Mouse (Mus musculus) retina, postnatal 7 days (tissue): Measurements from ENCODE around the gene Olfr69.
"Not testable (repeated sequence)": the region's sequence is repeated elsewhere in the genome, so short reads cannot be mapped to it uniquely, and the experiment has no call there.

Experiments
- DNase-seq: peaks from one replicate; pipeline ENCODE4 v3.0.0-alpha.2; 2012; ENCODE audit warnings: low read depth, low spot score

The Olfr69 gene

DNA sequence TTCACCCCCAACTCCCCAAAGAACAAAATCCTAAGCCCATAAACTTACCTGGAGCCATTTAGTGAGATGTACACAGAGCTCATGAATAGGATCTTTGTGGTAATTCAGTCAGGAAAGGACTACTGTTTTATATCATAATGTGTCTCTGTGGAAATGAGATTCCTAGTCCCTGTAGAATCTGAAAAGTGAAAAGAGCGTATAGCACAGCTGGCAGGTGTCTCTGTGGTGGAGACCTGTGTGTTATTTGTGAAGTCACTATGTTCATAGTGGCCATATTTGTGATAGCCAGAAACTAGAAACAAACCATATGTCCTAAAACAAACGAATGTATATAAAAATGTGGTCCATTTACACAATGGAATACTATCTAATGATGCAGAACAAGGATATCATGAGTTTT, at the start of gene Olfr69:
Olfr69 (minus strand) TSS at position 101 of the 400 bp plus-strand sequence.
- DNase-seq: no peak

DNA sequence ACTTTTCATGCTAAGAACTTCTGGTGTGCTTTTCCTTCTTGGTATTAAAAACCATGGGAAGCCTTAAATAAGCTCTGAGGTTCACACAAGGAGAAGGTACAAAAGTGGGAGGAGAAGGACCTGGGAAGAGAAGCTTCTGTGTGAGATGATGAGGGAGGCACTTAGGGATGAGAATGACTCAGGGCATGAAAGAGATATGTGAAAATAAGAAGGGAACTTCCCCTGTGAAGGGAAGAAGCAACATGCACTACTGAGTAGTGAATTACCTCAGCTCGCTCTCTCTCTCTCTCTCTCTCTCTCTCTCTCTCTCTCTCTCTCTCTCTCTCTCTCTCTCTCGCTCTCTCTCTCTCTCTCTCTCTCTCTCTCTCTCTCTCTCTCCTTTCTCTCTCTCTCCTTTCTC, 43.7 kb upstream of the Olfr69 start:
- not testable (repeated sequence) for DNase-seq

DNA sequence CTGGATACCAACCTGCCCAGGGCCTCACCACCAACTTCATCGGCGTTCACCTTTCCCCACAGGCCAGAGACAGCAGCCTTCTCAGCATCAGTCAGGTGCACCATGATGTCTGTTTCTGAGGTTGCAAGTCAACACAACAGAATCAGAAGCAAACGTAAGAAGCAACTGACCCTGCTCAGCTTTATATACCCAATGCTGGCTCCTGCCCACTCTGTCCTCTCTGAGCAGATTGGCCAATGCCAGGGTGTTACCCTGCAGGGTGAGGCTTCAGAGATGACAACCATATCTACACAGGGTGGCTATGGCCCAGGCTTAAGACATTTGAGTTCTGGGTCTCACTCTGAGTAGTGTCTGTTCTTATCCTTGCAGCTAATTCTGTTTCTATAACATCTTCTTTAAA, 42.4 kb upstream of the Olfr69 start, which contains the start of gene Hbb-bt:
Hbb-bt (minus strand) TSS at position 231 of the 400 bp plus-strand sequence.
- no peak for DNase-seq

DNA sequence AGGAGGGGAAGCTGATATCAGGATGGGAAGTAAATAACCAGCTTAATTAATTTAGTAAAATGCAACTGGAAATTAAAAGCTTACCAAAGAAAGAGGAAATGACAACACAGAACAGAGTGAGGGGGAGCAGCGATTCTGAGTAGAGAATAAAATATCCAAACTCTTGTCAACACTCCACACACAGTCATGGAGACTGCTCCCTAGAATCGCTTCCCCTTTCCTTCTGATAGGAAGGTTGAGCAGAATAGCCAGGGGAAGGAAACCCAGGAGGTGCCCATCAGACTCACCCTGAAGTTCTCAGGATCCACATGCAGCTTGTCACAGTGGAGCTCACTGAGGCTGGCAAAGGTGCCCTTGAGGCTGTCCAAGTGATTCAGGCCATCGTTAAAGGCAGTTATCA, 41.8 kb upstream of the Olfr69 start:
- DNase-seq: not testable (repeated sequence)

DNA sequence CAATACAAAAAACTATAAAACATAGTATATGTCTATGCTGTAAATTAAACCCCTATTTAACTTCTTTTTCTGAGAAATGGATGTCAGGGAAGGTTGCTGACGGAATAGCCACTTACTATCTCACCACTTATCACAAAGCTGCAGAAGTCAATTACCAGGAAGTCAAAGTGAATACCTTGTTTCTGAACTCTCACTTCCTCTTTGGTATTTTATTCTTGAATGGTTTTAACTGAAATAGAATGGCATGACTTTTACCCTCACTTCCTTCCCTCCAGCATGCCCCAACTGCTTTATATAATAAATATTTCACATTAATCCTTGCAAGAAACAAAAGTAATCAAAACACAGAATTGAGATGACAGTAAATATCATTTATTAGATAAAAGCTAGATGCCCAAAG, 40.8 kb upstream of the Olfr69 start:
- DNase-seq: no peak

DNA sequence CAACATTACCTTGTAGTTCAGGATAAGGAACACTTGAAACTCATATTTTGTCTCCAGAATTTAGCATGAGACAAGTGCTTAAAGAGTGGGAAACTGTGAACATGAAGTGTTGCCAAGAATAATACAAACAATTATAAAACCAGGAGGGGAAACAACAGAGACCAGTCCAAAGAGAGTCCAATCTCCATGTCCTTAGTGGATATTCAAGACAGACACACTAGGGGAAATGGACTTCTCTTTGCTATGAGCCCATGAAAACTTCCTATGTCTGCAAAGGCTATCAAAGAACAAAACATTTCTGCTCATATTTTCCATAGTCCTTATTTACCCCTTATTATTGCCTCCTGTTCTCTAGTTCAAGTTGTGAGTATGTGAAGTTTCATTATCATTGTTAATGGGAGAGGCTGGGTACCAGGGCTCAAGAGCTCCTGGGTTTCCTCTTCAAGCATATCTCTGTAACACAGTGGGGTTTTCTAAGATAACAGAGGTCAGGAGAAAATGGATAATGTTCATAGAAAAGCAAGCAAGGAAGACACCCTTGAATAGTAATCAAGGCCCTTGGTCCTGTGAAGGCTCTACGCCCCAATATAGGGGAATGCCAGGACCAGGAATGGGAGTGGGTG, 39.9 kb upstream of the Olfr69 start:
- DNase-seq: no peak

DNA sequence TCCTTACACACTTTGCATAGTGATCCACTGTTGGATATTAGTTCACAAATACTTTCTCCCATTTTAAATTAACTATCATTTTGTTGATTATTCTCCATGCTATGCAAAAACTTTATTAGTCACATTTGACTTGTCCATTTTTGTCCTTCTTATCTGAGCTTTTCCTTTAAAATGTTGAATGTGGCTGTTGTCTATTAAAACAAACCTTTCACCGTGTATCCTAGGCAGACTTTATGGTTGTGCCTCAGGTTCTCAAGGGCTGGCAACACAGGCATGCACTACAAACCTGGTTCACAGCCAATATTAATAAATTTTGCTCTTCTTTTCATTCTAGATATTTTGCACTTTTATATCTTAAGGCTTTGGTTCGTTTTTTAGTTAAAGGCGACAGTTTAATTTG, 39.4 kb upstream of the Olfr69 start:
- no peak for DNase-seq

DNA sequence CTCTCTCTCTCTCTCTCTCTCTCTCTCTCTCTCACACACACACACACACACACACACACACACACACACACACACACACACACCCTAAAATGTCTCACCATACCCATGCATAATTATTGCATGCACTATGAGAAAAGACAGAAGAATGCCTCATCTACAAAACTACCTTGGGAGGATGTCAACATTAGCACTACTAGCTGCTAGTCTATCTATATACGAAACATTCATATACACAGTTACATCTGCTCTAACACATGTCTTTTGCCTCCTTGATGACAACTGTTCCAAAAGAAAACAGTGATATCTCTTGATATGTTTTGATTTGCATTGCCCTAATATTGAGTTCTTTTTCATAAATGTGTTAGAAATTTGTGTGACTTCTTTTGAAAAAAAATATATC, 38.9 kb upstream of the Olfr69 start:
- DNase-seq: no peak

DNA sequence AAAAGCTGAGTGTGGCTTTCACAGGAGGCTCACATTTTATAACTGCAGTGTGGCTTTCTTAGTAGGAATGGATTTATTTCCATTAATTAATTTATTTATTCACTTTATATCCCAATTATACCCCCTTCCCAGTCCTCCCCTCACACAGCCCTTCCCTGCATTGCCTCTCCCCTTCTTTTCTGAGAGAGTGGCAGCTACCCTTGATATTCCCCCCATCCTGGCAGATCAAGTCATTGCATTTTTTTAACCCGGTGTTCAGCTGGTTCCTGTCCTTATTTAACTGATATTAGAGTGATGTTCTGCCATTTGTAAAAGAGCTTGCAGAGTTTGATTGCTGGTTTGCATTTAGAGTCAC, 38.4 kb upstream of the Olfr69 start:
- no peak for DNase-seq

DNA sequence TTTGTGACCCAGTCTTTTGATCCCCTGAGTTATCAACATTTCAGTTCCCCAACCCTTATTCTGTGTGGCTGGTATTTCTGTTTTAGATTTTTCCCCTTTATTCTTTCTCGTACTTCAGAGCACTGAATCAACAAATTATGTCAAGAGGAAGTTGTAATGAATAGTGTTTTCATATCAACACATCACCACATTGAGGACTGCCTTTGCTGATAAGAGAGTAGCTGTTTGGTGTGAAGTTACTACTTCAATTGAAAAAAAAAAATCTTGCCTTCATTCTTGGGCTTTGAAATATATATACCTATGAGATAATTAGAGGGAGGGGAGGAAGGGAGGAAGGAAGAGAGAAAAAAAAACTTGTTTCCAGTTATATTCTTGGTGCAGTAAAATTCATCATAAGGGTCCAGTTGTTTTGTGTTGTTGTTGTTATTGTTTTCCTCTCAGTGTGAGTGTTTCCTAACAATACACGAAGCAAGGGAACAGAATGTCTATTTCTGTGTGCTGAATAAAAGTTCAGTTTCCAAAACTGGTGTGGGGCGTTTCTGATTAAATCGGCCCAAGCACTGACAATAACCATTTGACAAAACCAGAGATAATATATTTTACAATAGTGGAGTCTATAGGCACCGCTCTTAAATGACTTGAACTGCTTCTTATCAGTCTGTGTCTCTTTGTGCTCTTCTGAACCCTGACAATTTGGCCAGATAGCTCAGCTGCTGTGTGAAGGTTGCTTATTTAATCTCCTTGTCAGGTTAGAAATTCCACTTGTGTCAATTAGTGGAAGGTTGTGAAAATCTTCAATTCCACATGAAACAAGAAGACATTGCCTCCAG, 37.8 kb upstream of the Olfr69 start:
- DNase-seq: no peak

DNA sequence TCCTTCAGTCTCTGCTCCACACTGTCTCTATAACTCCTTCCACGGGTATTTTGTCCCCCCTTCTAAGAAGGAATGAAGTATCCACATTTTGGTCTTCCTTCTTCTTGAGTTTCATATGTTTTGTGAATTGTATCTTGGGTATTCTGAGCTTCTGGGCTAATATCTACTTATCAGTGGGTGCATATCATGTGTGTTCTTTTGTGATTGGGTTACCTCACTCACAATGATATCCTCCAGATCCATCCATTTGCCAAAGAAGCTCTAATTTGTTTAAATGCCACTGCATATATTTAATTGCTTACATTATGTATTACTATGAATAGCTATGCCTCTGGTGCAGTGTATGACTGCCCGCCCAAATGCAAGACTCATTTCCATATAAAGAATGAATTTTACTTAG, 36.7 kb upstream of the Olfr69 start:
- DNase-seq: not testable (repeated sequence)

DNA sequence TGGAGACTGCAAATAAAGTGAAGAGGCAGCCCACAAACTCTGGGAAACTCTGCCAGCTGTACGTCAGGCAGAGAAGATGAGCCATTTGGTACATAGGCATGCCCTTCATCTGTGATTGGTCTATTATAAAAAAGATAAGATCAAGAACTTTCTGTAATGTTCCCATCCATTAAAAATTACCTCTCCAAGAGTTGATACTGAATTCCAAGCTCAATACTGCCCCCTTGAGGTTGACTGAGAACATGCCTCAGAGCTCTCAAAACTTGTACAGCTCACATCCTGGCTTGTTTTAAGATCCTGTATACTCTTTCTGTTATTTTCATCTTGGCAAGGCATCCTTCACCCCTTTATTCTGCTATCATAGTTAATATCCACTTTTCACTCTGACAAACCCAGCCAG, 35.5 kb upstream of the Olfr69 start:
- peak; percentile 9 for DNase-seq

DNA sequence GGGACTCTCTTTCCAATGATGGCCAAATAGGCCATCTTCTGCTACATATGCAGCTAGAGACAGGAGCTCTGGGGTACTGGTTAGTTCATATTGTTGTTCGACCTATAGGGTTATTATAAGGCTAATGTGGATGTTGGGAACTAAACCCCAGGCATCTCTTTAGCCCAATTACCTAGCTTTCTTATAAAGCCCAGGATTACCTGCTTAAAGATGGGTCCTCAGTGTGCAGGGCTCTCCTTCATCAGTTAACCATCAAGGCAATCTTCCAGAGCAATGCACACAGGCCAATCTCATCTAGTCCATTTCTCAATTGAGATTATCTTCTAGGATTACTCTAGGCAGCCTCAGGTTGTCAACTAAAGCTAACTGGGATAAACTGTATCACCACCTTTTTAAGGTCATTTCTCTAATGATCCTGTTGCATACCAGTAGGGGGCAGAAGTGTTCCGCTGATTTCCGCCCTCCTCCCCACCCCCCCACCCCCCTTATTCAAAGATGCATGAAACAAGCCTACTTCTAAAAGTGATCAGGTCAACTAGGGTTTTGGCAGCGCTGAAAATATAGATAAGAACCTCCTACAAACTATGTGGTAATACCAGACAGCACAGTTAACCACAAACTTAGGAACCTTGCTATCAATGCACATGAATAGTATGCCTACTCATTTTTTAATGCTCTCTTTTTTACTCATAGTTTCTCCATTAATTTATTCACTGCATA, 21.4 kb upstream of the Olfr69 start:
- no peak for DNase-seq

DNA sequence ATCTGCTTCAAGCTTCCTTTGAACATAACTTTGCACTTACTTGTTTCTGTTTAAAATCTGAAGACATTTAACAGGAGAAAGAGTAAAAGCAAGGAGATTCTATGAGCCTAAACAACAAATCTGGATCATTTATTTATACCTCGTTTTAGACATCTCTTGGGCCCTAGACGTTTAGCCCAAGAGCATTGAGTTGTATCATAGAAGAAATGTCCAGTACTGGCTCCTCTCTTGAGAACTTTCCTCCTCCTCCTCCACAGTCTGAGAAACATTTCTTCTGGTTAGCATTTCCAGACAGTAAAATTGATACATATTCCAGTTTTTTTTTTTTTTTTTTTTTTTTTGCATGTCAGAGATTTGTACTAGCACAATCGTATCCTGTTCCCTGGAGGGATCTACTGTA, 20.3 kb upstream of the Olfr69 start, which contains the start of gene Olfr67:
Olfr67 (minus strand) TSS at position 101 of the 400 bp plus-strand sequence.
- no peak for DNase-seq

DNA sequence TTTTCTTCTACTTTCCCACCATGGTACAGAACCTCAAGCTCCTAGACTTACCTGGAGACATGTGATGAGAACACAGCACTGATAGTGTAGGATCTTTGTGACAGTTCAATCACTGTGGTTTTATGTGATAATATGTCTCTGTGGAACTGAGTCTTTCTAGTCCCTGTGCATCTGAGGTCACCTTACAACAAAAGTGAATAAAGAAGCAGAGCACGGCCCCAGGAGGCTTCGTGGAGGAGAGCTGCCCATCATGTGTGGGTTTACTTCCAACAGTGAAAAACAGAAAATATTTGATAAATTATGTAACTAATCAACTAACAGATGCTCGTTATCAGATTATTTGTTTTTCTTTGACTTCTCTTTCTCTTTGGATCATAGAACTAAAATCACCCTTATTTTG, 8.2 kb upstream of the Olfr69 start, which contains the start of gene Olfr68:
Olfr68 (minus strand) TSS at position 101 of the 400 bp plus-strand sequence.
- DNase-seq: no peak

DNA sequence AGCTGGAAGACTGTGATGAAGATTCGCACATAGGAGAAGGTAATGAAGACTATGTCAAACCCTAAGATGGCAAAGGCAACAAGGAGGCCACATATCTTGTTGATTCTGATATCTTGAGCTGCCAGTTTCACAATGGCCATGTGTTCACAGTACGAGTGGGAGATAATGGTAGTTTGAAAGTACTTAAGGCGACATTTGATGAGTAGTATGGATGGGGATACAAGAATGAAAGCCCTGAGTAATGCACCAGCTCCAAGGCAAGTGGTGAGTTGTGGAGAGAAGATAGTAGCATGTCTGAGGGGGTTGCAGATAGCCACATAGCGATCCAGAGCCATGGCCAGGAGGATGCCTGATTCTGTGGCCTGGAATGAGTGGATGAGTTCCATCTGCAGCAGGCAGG, 6.3 kb upstream of the Olfr69 start:
- DNase-seq: not testable (repeated sequence)

DNA sequence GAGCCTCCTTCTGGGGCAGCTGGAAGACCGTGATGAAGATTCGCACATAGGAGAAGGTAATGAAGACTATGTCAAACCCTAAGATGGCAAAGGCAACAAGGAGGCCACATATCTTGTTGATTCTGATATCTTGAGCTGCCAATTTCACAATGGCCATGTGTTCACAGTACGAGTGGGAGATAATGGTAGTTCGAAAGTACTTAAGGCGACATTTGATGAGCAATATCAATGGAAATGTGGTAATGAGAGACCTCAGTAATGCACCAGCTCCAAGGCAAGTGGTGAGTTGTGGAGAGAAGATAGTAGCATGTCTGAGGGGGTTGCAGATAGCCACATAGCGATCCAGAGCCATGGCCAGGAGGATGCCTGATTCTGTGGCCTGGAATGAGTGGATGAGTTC, 3.7 kb downstream of the Olfr69 start:
- DNase-seq: not testable (repeated sequence)

DNA sequence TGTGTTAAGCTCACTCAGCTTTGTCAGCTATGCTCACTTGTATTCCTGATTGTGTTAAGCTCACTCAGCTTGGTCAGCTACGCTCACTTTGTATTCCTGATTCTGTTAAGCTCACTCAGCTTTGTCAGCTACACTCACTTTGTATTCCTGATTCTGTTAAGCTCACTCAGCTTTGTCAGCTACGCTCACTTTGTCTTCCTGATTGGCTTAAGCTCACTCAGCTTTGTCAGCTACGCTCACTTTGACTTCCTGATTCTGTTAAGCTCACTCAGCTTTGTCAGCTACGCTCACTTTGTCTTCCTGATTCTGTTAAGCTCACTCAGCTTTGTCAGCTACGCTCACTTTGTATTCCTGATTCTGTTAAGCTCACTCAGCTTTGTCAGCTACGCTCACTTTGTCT, 9.2 kb downstream of the Olfr69 start:
- not testable (repeated sequence) for DNase-seq

DNA sequence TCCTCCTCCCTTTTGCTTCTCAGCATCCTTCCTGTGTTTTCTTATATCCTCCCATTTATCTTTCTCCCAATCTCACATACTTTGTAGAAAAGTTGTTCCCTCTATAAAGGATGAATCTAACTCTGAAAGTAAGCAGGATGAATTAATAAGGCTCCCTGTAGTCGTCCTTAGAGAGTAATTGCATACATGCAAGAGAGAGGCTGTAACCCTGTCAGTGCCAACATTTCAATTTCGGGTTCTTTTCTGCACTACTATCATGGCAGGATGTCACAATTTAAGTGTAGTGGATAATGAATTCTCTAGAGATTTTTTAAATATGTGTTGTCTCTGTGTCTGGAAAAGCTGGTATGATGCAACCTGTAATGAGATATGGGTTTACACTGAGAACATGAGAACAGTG, 14.2 kb downstream of the Olfr69 start, which contains the start of gene Olfr630:
Olfr630 (minus strand) TSS at position 101 of the 400 bp plus-strand sequence.
- no peak for DNase-seq

DNA sequence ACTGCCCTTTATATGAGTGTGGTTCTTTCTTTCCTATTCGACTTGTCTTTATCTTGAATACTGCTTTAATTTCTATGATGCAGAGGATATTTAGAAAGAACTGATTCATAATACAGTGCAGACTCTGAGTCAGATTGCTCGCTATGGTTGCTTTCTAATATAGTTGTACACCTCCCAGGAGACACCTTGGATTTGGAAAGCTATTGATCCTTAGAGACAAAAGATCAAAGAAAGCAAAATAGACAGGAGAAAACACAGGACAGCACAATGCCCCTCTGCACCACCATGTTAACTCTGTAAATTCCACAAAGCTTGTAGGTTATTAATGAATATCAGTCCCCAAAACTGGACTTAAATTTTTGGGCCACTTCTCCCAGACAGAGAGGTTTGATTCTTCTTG, 26.6 kb downstream of the Olfr69 start, which contains the start of gene Olfr629:
Olfr629 (minus strand) TSS at position 101 of the 400 bp plus-strand sequence.
- DNase-seq: no peak

DNA sequence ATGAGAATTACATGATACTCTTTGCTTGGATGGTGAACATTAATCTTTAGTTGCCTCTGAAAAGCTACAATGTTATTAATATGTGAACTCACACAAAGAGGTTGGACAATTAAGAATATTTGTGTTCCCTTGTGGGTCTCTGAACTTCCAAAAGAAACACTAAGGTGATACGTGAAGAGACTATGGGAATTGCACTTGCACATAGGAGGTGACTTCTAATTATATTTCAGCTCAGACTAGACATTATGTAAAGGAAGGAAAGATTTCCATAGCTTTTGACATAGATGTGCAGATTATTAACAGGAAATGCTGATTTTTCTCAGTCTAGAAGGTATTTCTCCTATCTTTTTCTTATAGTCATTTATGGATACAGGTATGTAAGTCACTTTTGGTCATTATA, 41.3 kb downstream of the Olfr69 start, which contains the start of gene Olfr628:
Olfr628 (plus strand) TSS at position 301 of the 400 bp plus-strand sequence.
- no peak for DNase-seq

DNA sequence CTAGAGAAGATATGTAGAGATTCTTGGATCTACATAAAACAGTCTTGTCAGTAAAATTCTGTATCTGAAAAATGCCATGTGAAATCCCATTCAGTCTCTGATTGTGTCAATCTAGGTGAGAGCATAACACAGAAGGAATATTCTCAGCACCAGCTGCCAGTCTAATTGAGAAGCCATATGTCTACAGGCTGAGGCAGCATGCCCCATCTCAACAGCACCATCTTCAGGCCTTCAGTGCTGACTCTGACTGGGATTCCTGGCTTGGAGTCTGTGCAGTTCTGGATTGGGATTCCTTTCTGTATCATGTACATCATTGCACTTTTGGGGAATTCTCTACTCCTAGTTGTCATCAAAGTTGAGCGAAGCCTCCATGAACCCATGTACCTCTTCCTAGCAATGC, 55.0 kb downstream of the Olfr69 start:
- DNase-seq: not testable (repeated sequence)
